Mouse (Mus musculus): Measurements from ENCODE around the gene Pdilt.

Pdilt gene

DNA sequence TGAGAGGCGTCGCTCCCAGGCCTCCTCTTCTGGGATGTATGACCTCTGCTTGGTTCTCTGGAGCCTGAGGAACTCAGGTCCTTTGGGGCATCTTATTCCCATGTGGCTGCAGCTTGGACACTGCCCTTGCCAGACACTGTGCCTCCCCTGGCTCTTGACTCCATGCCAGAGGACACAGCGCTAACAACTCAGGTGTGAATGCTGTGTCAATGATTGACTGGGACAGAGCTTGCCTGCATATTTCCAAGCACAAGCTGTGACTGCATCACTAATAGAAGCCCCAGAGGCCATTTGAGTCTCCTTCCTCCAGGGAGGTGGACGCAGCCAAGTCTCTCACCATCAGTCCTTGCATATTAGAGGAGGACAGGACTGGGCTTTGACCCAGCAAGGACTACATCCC, 12.1 kb downstream of the Pdilt start:
- DNase-seq (ENCODE audit: low spot score): no peak

- DNase-seq (ENCODE audit: low spot score): no peak
Observed at GRCm38 (mm10) chr7:119490041-119490780, 33.1 kb downstream of the Pdilt start.

- DNase-seq (ENCODE audit: low spot score): no peak
Observed at GRCm38 (mm10) chr7:119486683-119487082, 36.6 kb downstream of the Pdilt start.

GRCm38 (mm10) chr7:119484154-119484553, 39.1 kb downstream of the Pdilt start:
- DNase-seq (ENCODE audit: low spot score): no peak

GRCm38 (mm10) chr7:119479256-119479655, 44.0 kb downstream of the Pdilt start, which contains the start of gene Umod:
TSS of gene Umod (minus strand) at chr7:119479282.
- DNase-seq (ENCODE audit: low spot score): no peak

DNA sequence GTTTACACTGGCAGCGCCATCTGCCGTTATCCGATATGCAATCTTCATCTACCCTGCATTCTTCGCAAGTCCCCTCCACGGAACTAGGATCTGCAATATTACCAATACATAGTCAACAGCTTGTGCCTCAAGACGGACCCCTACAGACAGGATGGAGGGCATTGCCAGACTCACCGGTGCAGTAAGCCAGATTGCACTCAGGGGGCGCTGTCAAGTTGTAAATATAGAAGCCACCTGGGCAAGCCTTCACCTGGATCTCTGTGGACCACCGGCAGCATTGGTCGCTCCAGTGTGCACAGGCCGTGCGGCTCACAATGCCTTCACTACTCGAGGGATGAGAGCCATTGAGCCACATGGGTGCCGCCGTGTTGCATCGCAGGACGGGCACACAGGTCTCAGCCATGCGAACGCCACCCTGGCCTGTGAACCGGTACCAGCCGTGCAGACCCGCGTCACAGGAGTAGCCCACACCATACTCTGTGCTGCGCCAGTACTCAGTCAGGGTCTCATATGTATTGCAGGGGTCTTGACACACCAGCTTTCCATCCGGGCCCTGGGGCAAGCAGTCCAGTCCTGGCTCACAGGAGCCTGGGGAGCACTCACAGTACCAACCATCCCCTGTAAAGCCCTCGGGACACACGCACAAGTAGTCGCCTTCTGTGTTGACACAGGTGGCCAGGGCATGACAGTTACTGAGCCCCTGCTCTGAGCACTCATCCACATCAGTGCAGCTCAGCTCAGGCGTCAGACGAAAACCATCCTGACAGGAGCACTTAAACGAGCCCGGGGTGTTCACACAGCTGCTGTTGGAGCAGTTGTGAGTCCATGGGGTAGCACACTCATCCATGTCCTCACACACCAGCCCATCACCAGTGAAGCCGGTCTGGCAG, 46.5 kb downstream of the Pdilt start:
- DNase-seq (ENCODE audit: low spot score): no peak

GRCm38 (mm10) chr7:119459185-119459584, 64.1 kb downstream of the Pdilt start, which contains the start of gene Gp2:
TSS of gene Gp2 (minus strand) at chr7:119459285.
- no peak for DNase-seq (ENCODE audit: low spot score)

DNA sequence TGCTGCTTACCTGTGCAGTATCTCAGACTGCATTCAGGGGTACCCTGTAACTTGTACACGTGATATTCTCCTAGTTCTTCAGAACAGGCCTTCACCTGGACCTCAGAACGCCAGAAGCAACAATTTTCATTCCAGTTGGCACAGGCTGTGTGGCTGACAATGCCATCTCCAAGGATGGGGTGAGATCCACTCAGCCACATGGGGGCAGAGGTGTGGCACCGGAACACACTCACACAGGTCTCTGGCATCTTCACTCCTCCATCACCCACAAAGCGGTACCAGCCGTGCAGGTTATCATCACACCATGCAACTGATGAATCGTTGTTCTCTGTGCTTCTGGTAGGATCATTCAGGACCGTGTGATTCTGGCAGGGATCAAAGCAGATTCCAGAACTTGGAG, 69.1 kb downstream of the Pdilt start:
- DNase-seq (ENCODE audit: low spot score): no peak

DNA sequence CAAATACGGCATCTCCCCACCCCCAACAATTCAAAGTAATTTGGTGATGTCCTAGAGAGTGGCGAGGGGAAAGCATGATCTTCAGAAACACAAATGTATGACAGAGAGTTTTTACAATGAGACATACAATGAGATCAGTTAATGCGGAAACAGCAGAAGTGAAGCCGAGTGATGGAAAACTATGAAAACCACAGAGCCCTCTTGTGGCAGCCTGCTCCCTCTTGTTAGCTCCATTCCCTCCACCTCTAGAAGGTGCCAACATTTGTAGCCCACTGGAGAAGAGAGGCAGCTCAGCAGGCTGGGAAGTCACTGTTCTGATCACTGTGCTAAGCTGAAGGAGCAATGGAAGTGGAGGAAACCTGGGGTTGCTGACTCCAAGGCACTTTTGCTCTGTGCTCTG, 79.4 kb downstream of the Pdilt start:
- no peak for DNase-seq (ENCODE audit: low spot score)

DNA sequence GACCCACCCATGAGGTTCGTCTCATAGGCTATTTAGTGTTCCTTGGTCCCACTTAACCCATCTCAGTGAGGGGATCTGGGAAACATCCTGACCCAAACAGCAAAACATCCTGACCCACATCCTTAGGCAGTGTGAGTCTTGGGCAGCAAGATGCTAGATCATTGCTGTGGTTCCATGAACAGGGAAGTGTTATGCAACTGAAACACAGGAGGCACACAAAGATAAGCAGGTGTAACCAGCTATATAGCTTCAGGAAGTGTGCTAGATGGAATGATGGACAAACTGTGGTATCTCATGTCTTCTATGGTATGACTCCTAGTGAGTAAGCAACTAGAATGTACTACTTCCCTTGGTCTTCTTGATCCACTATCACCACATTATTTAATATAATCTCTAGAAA, 81.4 kb downstream of the Pdilt start:
- no peak for DNase-seq (ENCODE audit: low spot score)
